Mouse (Mus musculus): ENCODE results near the gene Grxcr1. TPM values are rescaled to one million over a fixed set of nuclear protein-coding genes. Genes with fewer than 3 reads are reported as not detected.

The Grxcr1 gene
- polyA plus RNA-seq (2017; shearing (Covaris generic)): not detected

DNA sequence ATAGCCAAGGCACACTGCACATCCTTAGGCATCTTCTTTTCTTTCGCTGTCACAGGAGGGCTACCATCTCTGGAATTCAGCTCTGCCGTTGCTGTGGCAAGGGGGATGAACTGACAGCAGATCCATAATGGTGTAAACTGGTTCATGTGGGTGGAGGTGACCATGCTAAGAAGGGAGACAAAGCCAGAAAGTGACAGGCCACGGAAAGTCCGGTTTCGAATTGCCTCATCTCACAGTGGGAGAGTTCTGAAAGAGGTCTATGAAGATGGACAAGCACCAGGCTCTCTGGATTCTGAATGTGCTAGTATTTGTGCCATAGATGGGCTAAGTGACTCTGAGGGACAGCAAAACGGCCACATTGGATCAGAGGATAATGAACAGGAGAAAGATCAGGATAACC, at the start of gene Grxcr1:
Grxcr1 (plus strand) TSS at position 92 of the 400 bp plus-strand sequence.
- ATAC-seq: no peak

DNA sequence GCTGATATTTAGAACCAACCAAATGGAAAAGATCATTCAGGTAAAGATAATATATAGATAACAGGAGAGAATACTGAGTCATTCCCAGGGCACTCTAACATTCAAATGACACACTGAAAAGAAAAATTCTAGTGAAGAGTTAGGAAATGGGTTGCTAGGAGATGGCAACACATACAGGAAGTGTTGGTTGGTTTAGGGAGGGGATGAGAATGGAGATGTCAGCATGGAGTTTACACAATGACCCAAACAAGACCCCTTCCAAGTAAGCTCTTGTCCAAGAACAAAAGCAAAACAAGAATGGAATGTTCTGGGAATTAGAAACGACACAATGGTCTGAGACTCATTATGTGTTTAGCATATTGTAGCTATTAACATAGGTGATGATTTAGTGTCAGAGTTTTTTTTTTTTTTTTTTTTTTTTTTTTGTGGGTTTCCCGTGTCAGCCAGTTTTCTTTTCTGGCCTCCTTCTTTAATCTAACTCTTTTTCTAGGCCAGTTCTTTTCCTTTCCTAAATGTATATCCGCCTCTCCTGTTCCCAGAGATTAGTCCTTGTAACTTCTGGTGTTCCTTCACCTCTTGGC, 49.6 kb upstream of the Grxcr1 start:
- no peak for ATAC-seq

DNA sequence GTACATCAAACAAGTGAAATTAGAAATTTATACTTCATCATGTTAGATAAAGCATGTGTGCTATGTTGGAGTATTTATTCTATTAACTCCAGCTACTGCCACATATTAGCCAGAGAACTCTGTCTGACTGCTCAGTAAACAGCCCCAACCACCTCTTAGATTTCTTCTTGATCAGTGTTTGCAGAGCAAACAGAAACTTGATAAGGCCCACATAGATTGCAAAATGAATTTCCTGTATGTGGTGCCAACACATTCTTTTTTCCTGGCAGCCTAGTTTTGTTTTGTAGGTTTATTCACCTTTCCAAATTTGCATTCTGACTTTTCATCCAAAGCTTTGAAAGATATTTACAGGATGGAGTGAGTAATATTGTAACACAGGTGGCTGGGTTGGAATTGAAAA, 41.2 kb upstream of the Grxcr1 start:
- no peak for ATAC-seq

GRCm38 (mm10) chr5:68002611-68003010, 29.0 kb upstream of the Grxcr1 start:
- no peak for ATAC-seq

DNA sequence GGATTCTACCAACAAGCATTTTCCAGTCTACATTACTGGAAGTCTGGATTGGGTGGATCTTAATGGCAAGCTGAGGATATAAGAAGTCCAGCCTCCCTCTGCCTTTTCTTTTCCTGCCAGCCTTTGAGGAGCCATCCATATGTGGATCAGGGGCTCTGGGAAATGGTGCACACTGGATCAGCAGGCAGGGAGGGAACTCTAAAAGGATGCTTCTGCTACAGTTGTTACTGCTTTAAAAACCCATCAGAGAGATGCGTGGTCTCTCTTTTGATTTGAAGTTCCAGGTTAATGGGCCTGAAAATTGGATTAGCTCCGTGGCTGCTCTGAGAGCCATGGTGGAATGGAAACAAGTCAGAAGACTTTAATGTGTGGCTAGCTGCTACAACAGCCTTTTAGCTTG, 27.7 kb upstream of the Grxcr1 start:
- no peak for ATAC-seq

GRCm38 (mm10) chr5:68004419-68004818, 27.2 kb upstream of the Grxcr1 start:
- no peak for ATAC-seq

DNA sequence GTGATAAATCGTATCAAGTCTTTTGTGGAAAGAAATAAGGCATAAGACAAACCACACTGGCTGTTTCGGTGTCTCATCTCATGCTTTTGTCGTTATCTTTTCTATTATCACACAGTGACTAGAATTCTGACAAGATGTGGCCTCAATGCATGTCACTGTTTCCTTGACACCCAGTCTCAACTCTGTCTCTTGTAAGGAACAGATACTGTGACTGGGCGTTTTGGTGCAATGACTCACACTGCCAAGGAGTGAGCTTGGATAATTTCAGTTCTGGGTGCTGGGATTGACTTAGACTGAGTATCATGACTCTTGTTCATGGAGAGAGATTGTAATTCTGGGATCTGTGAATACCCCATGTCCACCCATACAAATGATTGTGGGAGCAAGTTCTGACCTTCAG, 24.6 kb upstream of the Grxcr1 start:
- ATAC-seq: peak; percentile 28

- no peak for ATAC-seq
Measured at GRCm38 (mm10) chr5:68011569-68011968, 20.1 kb upstream of the Grxcr1 start.

- peak; percentile 69 for ATAC-seq
Measured at GRCm38 (mm10) chr5:68012618-68013017, 19.0 kb upstream of the Grxcr1 start.

- ATAC-seq: no peak
Measured at GRCm38 (mm10) chr5:68020870-68021269, 10.8 kb upstream of the Grxcr1 start.

GRCm38 (mm10) chr5:68026658-68027422, 4.8 kb upstream of the Grxcr1 start:
- no peak for ATAC-seq

GRCm38 (mm10) chr5:68027474-68027873, 4.2 kb upstream of the Grxcr1 start:
- ATAC-seq: no peak

DNA sequence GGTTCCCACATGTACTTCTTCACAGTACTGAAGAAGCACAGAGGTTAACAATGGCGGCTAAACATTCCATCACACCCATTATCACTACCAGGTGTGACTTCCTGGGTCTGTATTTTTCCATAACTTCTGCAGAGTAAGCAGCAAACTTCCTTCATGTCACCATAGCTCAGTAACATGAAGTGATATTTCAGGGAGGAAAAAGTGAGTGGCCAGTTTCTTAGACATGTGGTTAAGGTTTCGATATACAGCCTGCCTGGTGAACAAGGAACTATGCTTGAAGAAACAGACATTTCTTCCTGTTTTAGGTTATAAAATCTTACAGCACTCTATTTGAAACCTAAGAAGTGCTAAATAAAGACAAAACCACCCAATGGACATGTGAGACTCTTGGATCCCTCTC, 1.7 kb downstream of the Grxcr1 start:
- peak; percentile 69 for ATAC-seq

DNA sequence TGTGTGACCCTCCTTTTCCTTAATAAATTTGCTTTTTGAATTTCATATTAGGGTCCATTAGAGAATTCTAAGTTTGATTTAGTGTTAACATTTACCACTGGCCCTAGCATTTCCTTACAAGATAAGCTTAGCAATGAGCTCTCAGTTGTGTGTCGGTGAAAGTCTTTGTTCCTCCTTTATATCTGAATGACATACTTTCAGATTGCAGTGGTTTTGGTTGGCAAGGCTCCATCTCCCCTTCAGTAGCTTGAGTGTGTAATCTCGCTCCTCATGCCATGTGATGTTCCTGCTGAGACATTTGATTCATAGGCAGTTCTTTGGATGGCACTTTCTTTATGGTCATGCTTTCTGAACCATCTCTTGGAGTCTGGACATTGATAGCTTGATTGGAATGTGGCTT, 7.4 kb downstream of the Grxcr1 start:
- ATAC-seq: no peak

DNA sequence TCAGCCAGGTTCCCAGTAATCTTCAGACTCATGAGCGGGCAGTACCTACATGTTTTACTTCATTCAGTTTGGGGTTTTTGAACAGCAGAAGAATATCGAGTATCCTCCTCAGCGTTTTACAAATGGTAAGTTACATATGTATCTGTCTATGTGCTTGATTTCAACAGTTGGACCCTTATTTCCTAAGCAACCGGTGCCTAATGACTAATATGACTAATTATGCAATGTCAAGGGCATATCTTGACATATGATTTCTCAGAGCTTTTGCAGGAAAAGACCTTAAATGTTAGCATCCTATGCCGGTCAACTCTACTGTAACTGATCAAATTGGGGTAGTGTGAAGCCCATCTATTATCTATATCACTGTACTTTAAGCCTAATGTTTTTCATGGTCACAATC, 11.7 kb downstream of the Grxcr1 start:
- ATAC-seq: no peak

DNA sequence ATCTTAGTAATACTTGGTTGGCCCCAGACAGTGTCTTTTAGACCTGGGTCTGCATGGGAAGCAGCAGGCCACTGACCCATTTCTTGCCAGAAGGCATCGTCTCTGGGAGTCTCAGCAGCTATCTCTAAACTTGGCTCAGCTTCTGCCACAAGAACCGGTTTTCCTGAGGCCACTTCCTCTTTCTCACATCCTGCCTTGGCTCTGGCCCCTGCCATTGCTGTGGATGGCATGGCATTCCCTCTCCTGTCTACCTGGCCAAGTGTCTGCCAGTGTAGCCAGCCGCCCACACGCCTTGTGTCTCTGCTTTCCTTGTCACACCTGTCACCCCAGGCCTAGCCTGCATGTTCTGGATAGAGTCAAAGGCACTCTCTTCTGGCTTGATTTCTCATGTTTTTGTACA, 17.1 kb downstream of the Grxcr1 start:
- no peak for ATAC-seq

GRCm38 (mm10) chr5:68049536-68049935, 17.9 kb downstream of the Grxcr1 start:
- ATAC-seq: no peak

GRCm38 (mm10) chr5:68051101-68051500, 19.5 kb downstream of the Grxcr1 start:
- ATAC-seq: no peak

DNA sequence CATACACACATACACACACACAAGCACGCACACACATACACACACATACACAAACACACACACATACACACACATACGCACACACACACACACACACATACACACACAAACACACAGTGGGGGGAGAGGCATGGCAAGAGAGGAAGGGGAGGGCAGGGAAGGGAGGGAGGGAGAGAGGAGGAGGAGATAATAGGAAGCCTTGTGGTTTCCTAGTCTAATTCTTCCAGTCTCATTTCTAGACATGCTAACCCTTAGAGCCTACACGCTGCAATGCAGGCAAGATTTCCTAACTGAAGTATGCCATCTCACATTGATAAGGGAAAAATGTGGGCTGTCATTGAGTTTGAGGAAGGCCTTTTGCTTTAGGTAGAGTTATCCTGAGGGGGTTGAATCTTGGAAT, 25.9 kb downstream of the Grxcr1 start:
- no peak for ATAC-seq

DNA sequence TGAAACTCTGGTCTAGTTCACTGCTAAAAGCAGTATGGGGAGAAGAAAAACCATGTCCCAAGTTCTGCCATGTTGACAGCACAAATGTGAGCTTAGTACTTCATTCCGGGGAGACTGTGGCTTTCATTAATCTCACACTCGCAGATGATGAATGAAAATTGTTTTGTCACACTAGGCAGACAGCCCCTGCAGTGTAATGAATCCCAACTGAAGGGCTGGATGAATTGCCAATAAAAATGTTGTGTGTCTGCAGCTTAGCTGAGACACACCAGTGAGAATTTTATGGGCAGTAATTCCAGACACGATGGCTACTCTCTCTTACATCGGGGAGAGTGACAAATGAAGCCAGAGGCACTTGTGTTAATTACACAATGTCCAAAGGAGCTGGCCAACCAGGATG, 37.1 kb downstream of the Grxcr1 start:
- ATAC-seq: no peak

- ATAC-seq: no peak
Measured at GRCm38 (mm10) chr5:68070308-68070707, 38.7 kb downstream of the Grxcr1 start.

- ATAC-seq: no peak
Measured at GRCm38 (mm10) chr5:68071857-68072256, 40.2 kb downstream of the Grxcr1 start.

DNA sequence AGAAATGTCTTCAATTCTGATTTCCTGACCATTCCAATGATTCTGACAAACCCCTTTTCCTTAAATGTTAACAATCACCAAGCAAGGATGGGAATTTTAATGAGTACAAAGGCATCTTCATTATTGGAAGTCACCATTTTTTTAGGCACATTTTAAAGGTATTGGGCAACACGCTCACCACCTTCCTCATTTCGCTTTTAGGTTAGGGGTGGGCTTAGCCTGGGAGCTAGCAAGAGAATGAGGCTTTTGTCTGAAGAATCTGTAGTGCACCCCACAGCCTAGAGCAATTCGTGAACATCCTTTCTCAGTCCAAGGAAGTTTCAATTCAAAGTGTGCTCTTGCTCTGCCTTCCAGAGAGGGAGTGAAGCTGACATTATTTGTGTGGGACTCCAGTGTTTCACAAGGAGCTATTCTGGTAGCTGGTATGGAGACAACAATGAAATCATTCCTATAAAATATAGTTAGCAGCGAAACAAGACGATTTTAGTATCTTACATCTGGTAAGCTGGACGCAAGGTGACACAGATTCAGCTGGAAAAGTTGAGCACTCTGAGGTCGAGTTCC, 55.0 kb downstream of the Grxcr1 start:
- ATAC-seq: no peak

- ATAC-seq: no peak
Measured at GRCm38 (mm10) chr5:68087174-68087573, 55.5 kb downstream of the Grxcr1 start.

Data from inflammation-experienced regulatory T-cells, adult 6 months (primary cell).